Mouse (Mus musculus): ENCODE data around the gene Ecel1. TPM values are rescaled to one million over a fixed set of nuclear protein-coding genes. Genes with fewer than 3 reads are reported as not detected.
A peak's percentile ranks its signal among the peaks of the same experiment; 100 is the strongest.

The Ecel1 gene
- not detected in 2 replicates for total RNA-seq (2017)

DNA sequence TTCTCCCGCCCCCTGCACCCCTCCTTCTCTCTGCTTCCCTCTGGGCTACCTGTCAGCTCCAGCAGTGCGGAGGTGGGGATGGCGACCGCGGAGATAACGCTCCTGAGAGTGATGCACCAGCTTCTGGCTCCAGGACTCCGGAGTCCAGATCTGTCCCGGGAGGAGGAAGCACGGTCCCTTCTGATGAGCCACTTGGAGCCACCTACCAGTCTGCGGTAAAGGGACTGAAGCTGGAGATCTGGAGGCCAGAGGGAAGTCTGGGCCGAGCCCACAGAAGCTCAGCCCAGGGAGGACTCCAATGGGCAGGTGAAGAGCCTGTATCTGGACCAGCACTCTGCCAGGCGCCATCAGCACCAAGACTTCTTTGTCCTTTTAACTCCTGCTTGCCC, at the start of gene Ecel1:
TSS of gene Ecel1 (minus strand) at position 323 of the 389 bp plus-strand sequence.
- ATAC-seq (replicated peaks; ENCODE audit: low read depth, poor library complexity, severe bottlenecking) = peak; percentile 27

DNA sequence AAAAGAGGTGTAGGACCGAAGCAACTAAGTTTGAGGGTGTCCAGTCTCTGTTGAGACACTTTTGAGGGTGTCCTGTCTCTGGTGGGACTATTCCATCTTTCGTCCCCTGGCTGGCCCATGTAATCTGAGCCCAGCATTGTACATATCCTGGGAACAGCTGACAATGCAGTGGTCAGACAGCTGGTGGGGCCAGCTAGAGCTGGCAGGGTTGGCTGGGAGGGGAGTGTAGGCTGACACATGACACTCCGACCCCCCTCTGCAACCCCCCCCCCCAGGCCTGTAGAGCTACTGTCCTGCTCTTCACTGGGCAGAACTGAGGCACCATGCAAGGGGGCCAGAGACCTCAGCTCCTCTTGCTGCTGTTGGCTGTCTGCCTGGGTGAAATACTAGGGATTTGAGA, 49.2 kb upstream of the Ecel1 start:
- no peak for ATAC-seq (replicated peaks; ENCODE audit: low read depth, poor library complexity, severe bottlenecking)

GRCm38 (mm10) chr1:87205038-87205437, 48.7 kb upstream of the Ecel1 start:
- ATAC-seq (replicated peaks; ENCODE audit: low read depth, poor library complexity, severe bottlenecking) = no peak

- ATAC-seq (replicated peaks; ENCODE audit: low read depth, poor library complexity, severe bottlenecking) = no peak
These were observed 48.1 kb upstream of the Ecel1 start, which contains the start of gene Chrng for GRCm38 (mm10) chr1:87204465-87204864. Chrng (plus strand) TSS chr1:87204657.

GRCm38 (mm10) chr1:87203779-87204178, 47.5 kb upstream of the Ecel1 start:
- ATAC-seq (replicated peaks; ENCODE audit: low read depth, poor library complexity, severe bottlenecking) = no peak

GRCm38 (mm10) chr1:87201848-87202247, 45.5 kb upstream of the Ecel1 start:
- ATAC-seq (replicated peaks; ENCODE audit: low read depth, poor library complexity, severe bottlenecking) = no peak

GRCm38 (mm10) chr1:87200811-87201210, 44.5 kb upstream of the Ecel1 start:
- no peak for ATAC-seq (replicated peaks; ENCODE audit: low read depth, poor library complexity, severe bottlenecking)

DNA sequence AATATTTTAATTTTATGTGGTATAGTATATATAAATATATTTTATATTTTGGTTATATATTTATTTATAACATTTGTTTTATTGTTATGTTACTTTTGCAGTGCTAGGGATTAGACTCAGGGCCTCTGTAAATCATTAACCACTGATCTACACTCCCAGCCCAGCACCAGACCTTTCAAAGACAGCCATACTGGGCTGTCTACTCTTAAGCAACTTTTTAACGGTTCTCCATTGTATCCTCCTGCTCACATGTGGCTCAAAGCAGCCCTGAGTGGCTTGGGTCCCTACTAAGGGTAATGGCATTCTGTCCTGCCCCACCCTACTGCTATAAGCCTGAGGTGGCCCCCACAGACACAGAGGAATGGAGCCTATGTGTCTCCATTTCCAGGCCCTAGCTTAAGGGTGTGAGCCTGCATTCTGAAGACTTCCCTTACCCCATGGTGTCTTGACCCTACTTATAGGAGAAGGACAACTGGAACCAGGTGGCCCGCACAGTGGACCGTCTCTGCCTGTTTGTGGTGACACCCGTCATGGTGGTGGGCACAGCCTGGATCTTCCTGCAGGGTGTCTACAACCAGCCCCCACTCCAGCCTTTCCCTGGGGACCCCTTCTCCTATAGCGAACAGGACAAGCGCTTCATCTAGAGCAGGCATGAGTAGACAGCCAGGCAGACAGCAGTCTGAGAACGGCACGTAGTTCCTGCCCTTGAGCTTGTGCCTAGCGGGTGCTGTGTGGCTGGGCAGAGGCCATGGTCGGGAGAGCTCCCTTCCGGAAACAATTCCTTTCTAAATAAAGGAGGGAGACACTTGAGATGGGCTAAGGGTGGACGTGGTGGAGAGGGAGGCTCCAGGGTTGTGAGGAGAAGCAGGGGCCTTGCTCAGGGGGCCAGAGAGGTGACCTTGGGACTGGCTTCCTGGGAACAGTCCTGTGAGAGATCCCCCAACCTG, 42.1 kb upstream of the Ecel1 start:
- no peak for ATAC-seq (replicated peaks; ENCODE audit: low read depth, poor library complexity, severe bottlenecking)

- ATAC-seq (replicated peaks; ENCODE audit: low read depth, poor library complexity, severe bottlenecking) = no peak
These were observed 41.0 kb upstream of the Ecel1 start for GRCm38 (mm10) chr1:87197296-87197695.

DNA sequence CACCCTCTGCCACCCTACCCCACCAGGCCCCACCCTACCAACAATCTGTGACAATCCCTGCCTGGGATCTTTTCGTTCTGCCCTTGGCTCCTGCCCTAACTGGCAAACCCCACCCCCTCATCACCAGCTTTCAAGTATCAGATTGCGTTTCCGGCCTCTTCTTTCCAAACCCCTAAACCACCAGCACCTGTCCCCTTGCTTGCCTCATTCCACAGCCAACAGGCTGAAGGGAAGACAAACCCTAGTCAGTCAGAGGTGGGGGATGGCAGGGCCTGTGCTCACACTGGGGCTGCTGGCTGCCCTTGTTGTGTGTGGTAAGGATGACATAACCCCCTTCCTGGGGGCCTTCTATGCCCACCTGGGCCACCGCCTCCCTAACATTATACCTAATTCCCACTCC, 34.1 kb upstream of the Ecel1 start, which contains the start of gene Chrnd:
TSS of gene Chrnd (plus strand) at position 179 of the 400 bp plus-strand sequence.
- ATAC-seq (replicated peaks; ENCODE audit: low read depth, poor library complexity, severe bottlenecking) = no peak

DNA sequence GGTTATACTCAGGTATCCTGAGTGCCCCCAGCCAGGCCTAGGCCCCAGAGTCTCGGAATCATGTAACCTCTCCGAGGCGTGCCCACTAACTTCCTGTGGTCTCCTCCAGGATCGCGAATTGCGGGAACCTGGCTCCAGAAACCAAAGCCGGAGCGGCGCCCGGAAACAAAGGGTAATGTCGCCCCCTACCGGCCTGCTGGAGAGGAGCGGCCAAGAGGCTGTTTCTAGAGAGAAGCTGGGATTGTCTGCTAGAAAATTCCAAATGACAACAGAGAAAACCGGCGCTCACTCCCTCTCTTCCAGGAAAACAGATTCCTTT, 30.7 kb upstream of the Ecel1 start:
- ATAC-seq (replicated peaks; ENCODE audit: low read depth, poor library complexity, severe bottlenecking) = peak; percentile 68

DNA sequence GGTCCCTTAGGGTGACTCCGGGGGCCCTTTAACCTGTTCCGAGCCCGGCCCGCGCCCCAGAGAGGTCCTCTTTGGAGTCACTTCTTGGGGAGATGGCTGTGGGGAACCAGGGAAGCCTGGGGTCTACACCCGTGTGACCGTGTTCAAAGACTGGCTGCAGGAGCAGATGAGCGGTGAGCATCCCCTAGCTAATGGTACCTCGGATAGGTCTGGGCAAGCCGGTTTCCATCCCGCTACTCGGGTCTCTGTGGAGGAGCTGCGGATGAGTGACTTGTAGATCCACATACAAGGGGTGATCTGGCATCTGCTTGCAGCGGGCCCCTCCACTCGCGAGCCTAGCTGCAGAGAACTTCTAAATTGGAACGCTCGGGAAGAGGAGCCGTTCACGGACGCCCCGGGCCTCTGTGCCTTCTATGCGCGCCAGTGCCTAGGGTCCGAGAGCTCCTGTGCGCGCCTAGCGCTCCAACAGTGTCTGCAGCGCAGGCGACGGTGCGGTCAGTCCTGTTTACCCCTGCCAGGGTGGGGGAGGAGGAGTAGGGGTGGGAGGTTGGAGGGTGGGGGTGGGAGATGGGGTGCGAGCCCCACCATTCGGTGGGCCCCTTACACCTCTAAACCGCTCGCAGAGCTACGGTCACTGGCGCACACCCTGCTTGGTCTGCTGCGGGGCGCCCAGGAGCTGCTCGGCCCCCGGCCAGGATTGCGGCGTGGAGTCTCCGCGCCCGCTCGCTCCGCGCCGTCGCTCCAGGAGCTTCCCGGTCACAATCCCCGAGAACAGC, 30.1 kb upstream of the Ecel1 start:
- no peak for ATAC-seq (replicated peaks; ENCODE audit: low read depth, poor library complexity, severe bottlenecking)

GRCm38 (mm10) chr1:87185526-87185925, 29.2 kb upstream of the Ecel1 start:
- no peak for ATAC-seq (replicated peaks; ENCODE audit: low read depth, poor library complexity, severe bottlenecking)

DNA sequence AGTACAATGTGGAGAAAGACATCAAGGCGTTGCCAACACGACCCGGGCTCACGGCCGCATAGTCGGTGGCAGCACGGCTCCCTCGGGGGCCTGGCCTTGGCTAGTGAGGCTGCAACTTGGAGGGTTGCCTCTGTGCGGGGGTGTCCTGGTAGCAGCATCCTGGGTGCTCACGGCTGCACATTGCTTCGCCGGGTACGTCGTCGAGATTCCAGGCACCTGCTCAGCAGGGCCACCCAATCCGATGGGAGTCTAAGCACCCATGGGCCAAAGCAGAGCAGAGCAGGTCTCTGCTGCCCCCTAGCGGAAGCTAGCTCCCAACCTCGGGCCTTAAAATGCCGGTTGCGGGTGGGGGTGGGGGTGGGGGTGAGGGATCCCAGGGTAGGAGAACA, 28.4 kb upstream of the Ecel1 start:
- peak; percentile 49 for ATAC-seq (replicated peaks; ENCODE audit: low read depth, poor library complexity, severe bottlenecking)

GRCm38 (mm10) chr1:87183998-87184750, 27.9 kb upstream of the Ecel1 start:
- ATAC-seq (replicated peaks; ENCODE audit: low read depth, poor library complexity, severe bottlenecking) = no peak

GRCm38 (mm10) chr1:87183013-87183412, 26.7 kb upstream of the Ecel1 start, which contains the start of gene Prss56:
Prss56 (plus strand) TSS chr1:87183313.
- ATAC-seq (replicated peaks; ENCODE audit: low read depth, poor library complexity, severe bottlenecking) = no peak

DNA sequence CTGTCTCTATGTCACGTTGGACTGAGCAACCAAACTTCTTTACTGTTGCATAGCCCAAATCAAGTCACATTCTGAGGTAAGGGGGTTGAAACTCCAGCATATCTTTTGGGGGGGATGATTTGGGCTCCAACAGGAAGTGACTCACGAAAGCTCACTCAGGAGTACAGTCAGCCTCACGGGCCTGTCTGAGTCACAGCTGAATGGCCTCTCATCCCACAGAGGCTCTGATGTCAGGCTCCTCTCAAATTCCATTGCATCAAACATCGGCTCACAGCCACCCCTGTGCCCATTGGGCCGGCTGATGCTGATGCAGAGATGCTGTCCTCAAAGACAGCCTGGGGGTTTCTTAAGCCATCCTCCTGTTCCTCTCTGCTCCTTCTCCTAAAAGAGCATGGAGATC, 24.6 kb upstream of the Ecel1 start:
- ATAC-seq (replicated peaks; ENCODE audit: low read depth, poor library complexity, severe bottlenecking) = peak; percentile 10; the same call in 1 of the 2 replicates

GRCm38 (mm10) chr1:87175852-87176292, 19.6 kb upstream of the Ecel1 start:
- peak; percentile 92 for ATAC-seq (replicated peaks; ENCODE audit: low read depth, poor library complexity, severe bottlenecking)

- peak; percentile 75 for ATAC-seq (replicated peaks; ENCODE audit: low read depth, poor library complexity, severe bottlenecking)
These were observed 18.0 kb upstream of the Ecel1 start for GRCm38 (mm10) chr1:87174006-87174955.
